Mouse (Mus musculus): Measurements from ENCODE around the gene Cdkn2b.

The Cdkn2b gene

GRCm38 (mm10) chr4:89310491-89311254 lies at the start of gene Cdkn2b:
TSS of gene Cdkn2b (minus strand) at chr4:89311039.
- no peak for TF ChIP-seq GATA4 (IDR thresholded peaks at IDR 0.05; ENCODE audit: insufficient replicate concordance, low read length)

GRCm38 (mm10) chr4:89360349-89360748 lies 49.5 kb upstream of the Cdkn2b start:
- TF ChIP-seq GATA4 (IDR thresholded peaks at IDR 0.05; ENCODE audit: insufficient replicate concordance, low read length), result no peak

GRCm38 (mm10) chr4:89359506-89359905 lies 48.7 kb upstream of the Cdkn2b start:
- no peak for TF ChIP-seq GATA4 (IDR thresholded peaks at IDR 0.05; ENCODE audit: insufficient replicate concordance, low read length)

- TF ChIP-seq GATA4 (IDR thresholded peaks at IDR 0.05; ENCODE audit: insufficient replicate concordance, low read length), result no peak
Measured at GRCm38 (mm10) chr4:89353935-89354334, 43.1 kb upstream of the Cdkn2b start.

GRCm38 (mm10) chr4:89353071-89353582 lies 42.3 kb upstream of the Cdkn2b start:
- TF ChIP-seq GATA4 (IDR thresholded peaks at IDR 0.05; ENCODE audit: insufficient replicate concordance, low read length), result no peak

- TF ChIP-seq GATA4 (IDR thresholded peaks at IDR 0.05; ENCODE audit: insufficient replicate concordance, low read length), result no peak
Measured at GRCm38 (mm10) chr4:89351474-89351873, 40.6 kb upstream of the Cdkn2b start.

- TF ChIP-seq GATA4 (IDR thresholded peaks at IDR 0.05; ENCODE audit: insufficient replicate concordance, low read length), result no peak
Measured at GRCm38 (mm10) chr4:89350938-89351451, 40.2 kb upstream of the Cdkn2b start.

GRCm38 (mm10) chr4:89350391-89350790 lies 39.6 kb upstream of the Cdkn2b start:
- TF ChIP-seq GATA4 (IDR thresholded peaks at IDR 0.05; ENCODE audit: insufficient replicate concordance, low read length), result no peak

GRCm38 (mm10) chr4:89348842-89349241 lies 38.0 kb upstream of the Cdkn2b start:
- TF ChIP-seq GATA4 (IDR thresholded peaks at IDR 0.05; ENCODE audit: insufficient replicate concordance, low read length), result no peak

GRCm38 (mm10) chr4:89313461-89313860 lies 2.6 kb upstream of the Cdkn2b start:
- TF ChIP-seq GATA4 (IDR thresholded peaks at IDR 0.05; ENCODE audit: insufficient replicate concordance, low read length), result no peak

- TF ChIP-seq GATA4 (IDR thresholded peaks at IDR 0.05; ENCODE audit: insufficient replicate concordance, low read length), result no peak
Measured at GRCm38 (mm10) chr4:89309996-89310395, 843 bp downstream of the Cdkn2b start.

- TF ChIP-seq GATA4 (IDR thresholded peaks at IDR 0.05; ENCODE audit: insufficient replicate concordance, low read length), result no peak
Measured at GRCm38 (mm10) chr4:89308001-89308400, 2.8 kb downstream of the Cdkn2b start.

GRCm38 (mm10) chr4:89306798-89307365 lies 4.0 kb downstream of the Cdkn2b start:
- TF ChIP-seq GATA4 (IDR thresholded peaks at IDR 0.05; ENCODE audit: insufficient replicate concordance, low read length), result no peak

GRCm38 (mm10) chr4:89305691-89306090 lies 5.1 kb downstream of the Cdkn2b start:
- no peak for TF ChIP-seq GATA4 (IDR thresholded peaks at IDR 0.05; ENCODE audit: insufficient replicate concordance, low read length)

- no peak for TF ChIP-seq GATA4 (IDR thresholded peaks at IDR 0.05; ENCODE audit: insufficient replicate concordance, low read length)
Measured at GRCm38 (mm10) chr4:89303281-89303995, 7.4 kb downstream of the Cdkn2b start.

- TF ChIP-seq GATA4 (IDR thresholded peaks at IDR 0.05; ENCODE audit: insufficient replicate concordance, low read length), result no peak
Measured at GRCm38 (mm10) chr4:89302129-89302528, 8.7 kb downstream of the Cdkn2b start.

Data from liver, adult (tissue).